Mouse (Mus musculus): Measurements from ENCODE around the gene Tmem132d.
"Not testable (repeated sequence)": the region's sequence is repeated elsewhere in the genome, so short reads cannot be mapped to it uniquely, and the experiment has no call there.

The Tmem132d gene

GRCm38 (mm10) chr5:127775749-127776148, 657.1 kb downstream of the Tmem132d start:
- peak; percentile 35 for DNase-seq (ENCODE audit: low read depth, low spot score)

DNA sequence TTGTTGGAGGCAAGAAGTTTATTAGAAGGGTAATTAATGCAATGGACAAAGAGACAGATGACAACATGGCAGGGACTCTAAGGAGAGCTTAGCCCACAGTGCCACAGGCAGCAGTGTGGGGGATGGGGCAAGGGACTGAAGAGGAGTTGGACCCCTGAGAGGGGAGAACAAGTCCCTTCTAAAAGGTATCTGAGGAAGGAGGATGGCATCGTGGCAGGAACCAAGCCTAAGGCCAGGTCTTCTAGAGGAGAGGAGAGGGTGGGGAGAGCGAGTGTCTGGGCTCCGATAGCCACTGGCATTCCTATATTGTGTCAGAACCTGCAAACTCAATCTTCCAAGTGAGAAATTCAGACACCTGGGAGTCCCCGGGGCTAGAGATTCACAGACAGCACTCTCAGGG, 674.3 kb downstream of the Tmem132d start:
- DNase-seq (ENCODE audit: low read depth, low spot score), result no peak

GRCm38 (mm10) chr5:127756671-127757423, 676.0 kb downstream of the Tmem132d start:
- DNase-seq (ENCODE audit: low read depth, low spot score), result no peak

DNA sequence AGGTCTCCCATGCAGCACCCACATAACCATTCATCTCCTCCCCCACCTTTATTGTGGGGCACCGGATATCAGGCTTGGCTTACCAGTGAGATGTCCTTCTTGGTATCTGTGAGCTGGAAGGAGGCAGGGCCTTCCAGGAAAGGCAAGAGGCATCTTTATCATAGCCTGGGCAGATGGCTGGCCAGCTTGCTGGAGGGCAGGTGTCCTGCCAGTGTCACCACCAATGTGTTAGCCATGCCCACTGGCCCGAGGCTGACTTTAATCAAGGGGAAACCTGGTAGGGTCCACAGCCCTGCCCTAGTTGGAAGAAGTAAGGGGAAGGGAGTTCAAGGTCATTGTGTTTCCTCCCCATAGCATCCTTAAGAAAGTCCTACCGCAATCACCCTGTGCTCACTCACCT, 676.9 kb downstream of the Tmem132d start:
- DNase-seq (ENCODE audit: low read depth, low spot score), result no peak

GRCm38 (mm10) chr5:127755594-127755993, 677.3 kb downstream of the Tmem132d start:
- DNase-seq (ENCODE audit: low read depth, low spot score), result peak; percentile 5

DNA sequence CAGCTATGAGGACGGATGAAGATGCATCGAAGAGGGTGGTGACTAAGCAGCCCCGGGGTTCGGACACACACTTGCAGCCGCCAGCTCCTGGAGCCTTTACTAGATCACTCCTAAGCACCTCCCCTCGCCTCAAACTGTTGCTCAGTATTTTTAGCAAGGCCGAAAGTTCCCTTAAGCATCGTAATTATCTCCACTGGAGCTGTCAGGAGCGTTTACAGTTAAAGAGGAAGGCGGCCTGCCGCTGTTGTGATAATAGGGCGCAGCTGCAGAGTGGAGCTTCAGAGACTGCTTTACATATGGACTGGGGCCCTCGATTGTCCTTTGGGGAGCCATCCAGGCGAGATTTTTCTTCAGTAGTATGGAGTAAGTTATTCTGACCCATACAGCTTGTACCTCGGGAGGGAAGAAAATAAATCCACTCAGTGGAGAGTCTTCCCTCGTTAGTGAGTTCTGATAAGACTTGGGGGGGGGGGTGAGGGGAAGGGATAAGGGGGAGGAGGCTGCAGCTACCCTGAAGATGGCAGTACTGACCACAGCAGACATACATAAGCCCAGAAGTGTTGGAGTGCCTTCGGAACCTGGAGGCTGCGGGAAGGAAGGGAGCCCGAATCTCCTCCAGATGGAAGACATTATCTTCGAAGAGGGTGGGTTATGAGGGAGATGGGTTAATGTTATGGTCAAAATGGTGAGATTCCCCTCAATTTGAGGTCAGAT, 681.5 kb downstream of the Tmem132d start:
- DNase-seq (ENCODE audit: low read depth, low spot score), result peak; percentile 39

DNA sequence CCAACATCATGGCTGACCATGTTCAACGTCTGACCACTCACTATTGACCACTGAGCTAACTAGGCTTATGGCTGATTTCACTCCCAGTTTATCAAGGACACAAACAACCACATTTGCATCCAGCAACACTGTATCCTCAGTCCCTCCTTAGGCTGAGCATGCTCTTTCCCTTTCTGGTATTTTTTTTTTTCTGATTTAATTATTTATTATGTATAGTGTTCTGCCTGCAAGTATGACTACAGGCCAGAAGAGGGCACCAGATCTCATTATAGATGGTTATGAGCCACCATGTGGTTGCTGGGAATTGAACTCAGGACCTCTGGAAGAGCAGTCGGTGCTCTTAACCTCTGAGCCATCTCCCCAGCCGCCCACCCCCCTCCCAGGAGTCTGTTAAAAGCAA, 683.3 kb downstream of the Tmem132d start:
- not testable (repeated sequence) for DNase-seq (ENCODE audit: low read depth, low spot score)

- peak; percentile 64 for DNase-seq (ENCODE audit: low read depth, low spot score)
Observed at GRCm38 (mm10) chr5:127741331-127741730, 691.5 kb downstream of the Tmem132d start.
